Mouse (Mus musculus): ENCODE measurements around the gene Spen.

Spen gene

DNA sequence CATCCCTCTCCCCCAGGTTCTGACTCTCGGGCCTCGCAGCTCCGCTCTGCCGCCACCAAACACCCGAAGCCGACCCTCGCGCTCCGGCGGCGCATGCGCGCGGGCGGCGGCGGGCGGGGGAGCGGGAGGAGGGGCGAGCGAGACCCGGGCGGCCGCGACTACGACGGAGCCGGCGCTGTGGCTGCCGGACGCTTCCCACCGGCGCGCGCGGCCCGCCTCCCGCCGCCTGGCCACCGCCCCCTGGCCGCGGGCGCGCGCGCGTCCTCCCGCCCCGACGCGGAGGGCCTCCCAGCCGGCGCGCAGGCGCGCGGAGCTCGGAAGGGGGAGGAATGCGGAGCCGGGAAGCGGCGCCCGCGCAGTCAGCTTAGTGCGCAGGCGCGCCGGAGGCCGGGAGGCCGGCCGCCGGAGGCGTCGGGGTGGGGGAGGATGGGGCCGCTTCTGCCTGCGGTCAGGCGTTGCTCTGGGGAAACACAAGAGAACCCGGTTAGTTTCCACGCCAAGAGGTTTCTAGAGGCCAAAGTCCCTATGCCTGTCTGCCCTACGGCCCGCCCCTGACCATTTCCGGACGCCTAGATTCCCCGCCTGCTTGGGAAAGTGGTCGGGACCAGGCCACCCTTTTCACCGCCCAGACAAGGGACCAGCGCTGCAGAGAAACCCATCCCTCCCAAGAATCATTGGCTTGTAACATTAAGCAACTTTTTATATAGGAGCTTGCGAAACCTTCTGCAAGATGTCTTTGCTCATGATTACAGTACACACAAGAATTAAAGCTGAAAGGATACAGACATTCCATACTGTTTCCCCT, at the start of gene Spen:
Gene Spen (minus strand): TSS at position 190 of the 805 bp plus-strand sequence.
- peak; percentile 96 for DNase-seq (ENCODE audit: low read depth, low spot score)
- Histone ChIP-seq H3K36me3 (ENCODE audit: control insufficient read depth, insufficient read depth, low read length, poor library complexity, severe bottlenecking) (no peaks in the 10 kb centered on the region), H3K27me3 (ENCODE audit: control insufficient read depth, insufficient read depth, low read length, poor library complexity, severe bottlenecking) (no peaks in the 10 kb centered on the region)

DNA sequence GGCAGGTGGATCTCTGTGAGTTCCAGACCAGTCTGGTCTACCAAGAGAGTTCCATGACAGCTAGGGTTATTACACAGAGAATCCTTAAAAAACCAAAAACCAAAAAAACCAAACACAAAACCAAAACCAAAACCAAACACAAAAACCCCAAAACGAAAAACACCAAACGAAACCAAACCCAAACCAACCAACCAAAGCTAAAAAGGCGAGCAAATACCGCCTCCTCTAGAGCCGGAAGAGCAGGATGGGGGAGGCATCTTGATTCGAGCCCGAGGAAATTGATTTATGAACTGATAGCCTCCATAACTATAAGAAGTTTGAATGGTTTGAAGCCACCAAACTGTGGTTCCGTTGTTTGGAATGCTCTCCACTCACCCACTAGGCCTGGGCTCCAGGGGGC, 45.5 kb upstream of the Spen start:
- no peaks in the 10 kb centered on the region for H3K27me3 ChIP-seq (ENCODE audit: control insufficient read depth, insufficient read depth, low read length, poor library complexity, severe bottlenecking)
- DNase-seq (ENCODE audit: low read depth, low spot score), result peak; percentile 61

DNA sequence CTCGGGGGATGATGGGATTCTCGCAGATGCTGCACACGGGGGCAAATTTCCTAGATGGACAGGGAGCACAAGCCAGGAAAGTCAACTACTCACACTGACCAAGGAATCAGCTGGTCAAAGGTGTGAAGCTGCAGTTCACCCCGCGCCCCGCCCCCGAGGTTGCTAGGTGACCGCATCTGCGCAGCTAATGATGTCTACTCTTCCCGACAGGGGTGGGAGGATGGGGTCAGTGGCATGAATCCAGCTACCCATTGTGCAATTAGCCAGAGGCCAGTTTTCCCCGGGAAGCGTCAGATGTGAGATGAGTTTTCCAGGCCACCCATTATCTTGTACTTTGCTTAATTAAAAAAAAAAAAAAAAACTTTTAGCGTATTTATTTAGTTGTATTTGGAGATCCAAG, 42.7 kb upstream of the Spen start:
- Histone ChIP-seq H3K27me3 (ENCODE audit: control insufficient read depth, insufficient read depth, low read length, poor library complexity, severe bottlenecking) (no peaks in the 10 kb centered on the region), H3K36me3 (ENCODE audit: control insufficient read depth, insufficient read depth, low read length, poor library complexity, severe bottlenecking) (no peaks in the 10 kb centered on the region)
- no peak for DNase-seq (ENCODE audit: low read depth, low spot score)

More for the DNA sequence above, 45.5 kb upstream of the Spen start:
- H3K36me3 ChIP-seq (ENCODE audit: control insufficient read depth, insufficient read depth, low read length, poor library complexity, severe bottlenecking), result no peaks in the 10 kb centered on the region

DNA sequence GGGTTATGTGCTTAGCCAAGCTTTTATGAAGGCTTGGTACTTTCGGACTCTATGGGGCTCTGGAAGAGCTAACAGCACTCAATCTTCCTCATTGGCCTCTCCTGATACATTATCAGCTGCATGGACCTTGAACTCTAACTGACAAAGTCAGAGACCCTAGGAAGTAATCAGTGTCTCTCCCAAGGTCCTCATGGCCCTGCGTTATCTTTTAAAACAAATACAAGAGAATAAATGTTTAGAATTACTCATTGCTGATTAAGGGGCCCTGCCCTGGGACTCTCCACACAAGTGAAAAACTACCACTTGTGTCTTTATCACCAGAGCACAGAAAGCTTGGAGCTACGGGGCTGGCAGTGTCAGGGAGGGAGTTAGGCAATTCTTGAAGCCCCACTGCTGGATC, 40.4 kb upstream of the Spen start:
- no peaks in the 10 kb centered on the region for H3K36me3 ChIP-seq (ENCODE audit: control insufficient read depth, insufficient read depth, low read length, poor library complexity, severe bottlenecking)
- no peaks in the 10 kb centered on the region for H3K27me3 ChIP-seq (ENCODE audit: control insufficient read depth, insufficient read depth, low read length, poor library complexity, severe bottlenecking)
- no peak for DNase-seq (ENCODE audit: low read depth, low spot score)

DNA sequence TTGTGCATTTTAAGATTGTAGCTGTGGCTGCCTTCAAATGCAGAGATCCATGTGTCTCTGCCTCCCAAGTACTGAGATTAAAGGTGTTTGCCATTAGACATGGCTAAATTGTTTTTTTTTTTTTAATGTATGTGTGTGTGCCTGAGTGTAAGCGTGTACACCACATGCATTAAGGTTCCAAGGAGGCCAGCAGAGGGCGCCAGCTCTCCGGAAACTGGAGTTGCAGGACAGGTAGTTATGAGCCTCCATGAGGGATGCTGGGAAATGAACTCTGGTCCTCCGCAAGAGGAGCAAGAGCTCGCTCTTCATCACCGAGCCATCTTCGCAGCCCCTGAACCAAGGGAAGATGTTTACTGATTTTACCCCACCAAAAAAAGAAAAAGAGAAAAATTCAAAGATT, 38.5 kb upstream of the Spen start:
- H3K27me3 ChIP-seq (ENCODE audit: control insufficient read depth, insufficient read depth, low read length, poor library complexity, severe bottlenecking), result no peaks in the 10 kb centered on the region
- peak; percentile 30 for DNase-seq (ENCODE audit: low read depth, low spot score)
- no peaks in the 10 kb centered on the region for H3K36me3 ChIP-seq (ENCODE audit: control insufficient read depth, insufficient read depth, low read length, poor library complexity, severe bottlenecking)

DNA sequence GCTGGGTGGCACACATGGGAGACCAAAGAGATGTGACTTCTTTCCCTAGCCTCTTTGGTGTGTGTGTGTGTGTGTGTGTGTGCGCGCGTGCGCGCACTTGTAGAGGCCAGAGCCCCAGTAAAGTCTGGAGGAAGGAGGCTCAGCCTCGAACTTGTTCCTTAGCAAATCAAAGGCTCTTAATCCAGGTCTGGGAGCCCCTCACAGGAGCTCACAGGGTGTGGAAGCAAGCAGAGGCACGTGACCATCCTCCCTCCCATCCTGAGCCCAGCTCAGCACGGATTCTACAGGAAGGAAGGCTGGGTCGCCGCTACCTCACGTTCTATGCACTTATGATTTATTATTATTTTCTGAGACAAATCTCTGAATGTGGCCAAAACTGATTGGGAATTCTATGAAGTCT, 38.0 kb upstream of the Spen start:
- no peaks in the 10 kb centered on the region for H3K36me3 ChIP-seq (ENCODE audit: control insufficient read depth, insufficient read depth, low read length, poor library complexity, severe bottlenecking)
- no peak for DNase-seq (ENCODE audit: low read depth, low spot score)
- no peaks in the 10 kb centered on the region for H3K27me3 ChIP-seq (ENCODE audit: control insufficient read depth, insufficient read depth, low read length, poor library complexity, severe bottlenecking)

DNA sequence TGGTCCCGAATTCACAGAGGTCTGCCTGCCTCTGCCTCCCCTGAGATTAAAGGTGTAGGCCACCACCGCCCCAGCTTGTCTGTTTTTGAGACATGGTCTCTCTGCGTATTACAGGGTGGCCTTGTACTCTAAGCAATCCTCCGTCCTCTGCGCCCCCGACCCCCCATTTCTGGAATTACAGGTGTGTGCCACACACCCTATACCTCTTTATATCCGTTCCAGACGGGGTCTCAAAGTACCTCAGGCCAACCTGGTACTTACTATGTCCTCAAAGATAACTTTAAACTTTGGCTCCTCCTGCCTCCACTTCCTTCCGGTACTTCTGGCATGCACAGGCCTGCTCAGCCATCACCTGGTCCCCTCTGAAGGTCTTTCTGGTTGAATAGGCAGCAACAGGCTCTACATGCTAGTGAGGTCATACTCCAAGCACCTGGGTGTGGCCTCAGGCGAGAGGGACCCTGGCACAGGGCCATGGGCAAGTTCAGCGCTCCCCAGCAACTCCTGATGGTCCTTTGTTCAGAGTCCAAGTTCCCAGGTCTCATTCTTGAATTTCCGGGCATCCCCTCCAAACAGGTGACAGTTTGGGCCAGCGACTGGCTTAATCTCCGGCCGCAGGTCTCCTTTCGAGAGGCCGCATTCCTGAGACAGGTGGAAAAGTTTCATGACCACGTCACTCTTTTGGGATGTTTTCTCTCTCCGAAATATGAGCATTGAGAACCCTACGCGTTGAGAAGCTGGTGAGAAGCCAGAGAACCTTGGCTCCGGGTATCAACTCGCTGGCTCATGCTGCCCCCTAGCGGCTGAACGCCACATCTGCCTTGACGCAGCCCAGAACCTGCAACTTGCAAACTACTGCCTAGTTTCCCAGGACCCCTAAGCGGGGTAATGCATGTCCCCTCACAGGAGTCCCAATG, 36.6 kb upstream of the Spen start:
- no peaks in the 10 kb centered on the region for H3K27me3 ChIP-seq (ENCODE audit: control insufficient read depth, insufficient read depth, low read length, poor library complexity, severe bottlenecking)
- peak; percentile 89 for DNase-seq (ENCODE audit: low read depth, low spot score)
- no peaks in the 10 kb centered on the region for H3K36me3 ChIP-seq (ENCODE audit: control insufficient read depth, insufficient read depth, low read length, poor library complexity, severe bottlenecking)

DNA sequence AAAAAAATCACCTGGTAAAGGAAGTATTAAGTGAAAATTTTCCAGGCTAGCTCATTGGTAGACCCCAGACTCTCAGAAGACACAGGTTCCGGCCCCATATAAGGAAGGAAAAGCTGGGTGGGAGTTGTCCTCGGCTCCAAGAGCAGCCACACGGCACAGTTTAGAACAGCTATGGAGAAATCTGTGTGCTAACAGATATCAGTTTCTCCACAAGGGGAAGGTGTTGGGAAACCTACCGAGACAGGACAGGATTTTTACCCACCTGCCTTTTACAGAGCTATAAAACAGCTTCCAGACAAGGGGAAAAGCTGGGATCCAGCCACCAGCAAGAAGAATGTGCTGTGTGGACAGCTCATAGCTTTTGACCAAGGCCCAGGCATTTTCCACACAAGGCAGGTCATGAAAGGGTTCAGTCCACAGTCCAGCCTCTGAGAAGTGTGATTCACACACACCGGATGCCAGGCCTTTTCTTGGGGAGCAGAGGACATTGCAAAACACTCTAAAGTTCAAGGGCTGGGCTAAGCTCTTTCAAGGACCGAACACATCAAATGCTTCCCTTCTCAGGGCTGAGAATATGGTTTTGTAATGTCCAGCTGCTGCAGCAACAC, 35.1 kb upstream of the Spen start:
- Histone ChIP-seq H3K36me3 (ENCODE audit: control insufficient read depth, insufficient read depth, low read length, poor library complexity, severe bottlenecking) (no peaks in the 10 kb centered on the region), H3K27me3 (ENCODE audit: control insufficient read depth, insufficient read depth, low read length, poor library complexity, severe bottlenecking) (no peaks in the 10 kb centered on the region)
- DNase-seq (ENCODE audit: low read depth, low spot score), result no peak

DNA sequence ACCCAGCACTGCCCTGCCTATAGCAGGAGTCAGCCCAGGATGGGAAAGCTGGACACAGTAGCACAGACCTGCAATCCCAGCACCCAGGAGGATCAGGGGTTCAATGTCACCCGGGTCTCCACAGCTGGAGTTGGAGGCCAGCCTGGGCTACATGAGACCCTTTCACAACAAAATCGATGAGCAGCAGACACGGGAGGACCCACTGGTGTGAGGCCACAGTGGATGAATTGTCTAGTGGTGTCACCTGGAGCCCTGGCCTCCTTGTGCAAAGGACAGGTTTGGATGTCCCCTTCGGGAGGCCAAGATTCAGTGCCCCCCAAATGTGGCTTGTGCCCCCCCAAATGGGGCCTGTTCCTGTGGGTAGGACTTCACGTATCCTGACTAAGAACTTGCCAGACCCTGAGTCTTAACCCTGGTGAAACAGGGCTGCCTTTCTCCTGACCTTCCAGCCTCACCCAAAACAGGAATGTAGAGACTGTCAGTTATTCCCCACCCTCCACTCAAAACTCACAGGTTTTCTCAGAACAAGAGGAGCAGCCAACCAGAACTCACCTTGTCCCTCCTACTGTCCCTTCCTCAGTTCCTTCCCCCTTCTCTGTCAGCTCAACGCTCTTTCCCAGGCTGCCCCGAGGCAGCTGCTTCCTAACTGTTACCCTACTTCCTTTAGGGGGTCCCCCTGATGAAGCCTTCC, 34.4 kb upstream of the Spen start:
- no peak for DNase-seq (ENCODE audit: low read depth, low spot score)
- H3K27me3 ChIP-seq (ENCODE audit: control insufficient read depth, insufficient read depth, low read length, poor library complexity, severe bottlenecking), result no peaks in the 10 kb centered on the region

DNA sequence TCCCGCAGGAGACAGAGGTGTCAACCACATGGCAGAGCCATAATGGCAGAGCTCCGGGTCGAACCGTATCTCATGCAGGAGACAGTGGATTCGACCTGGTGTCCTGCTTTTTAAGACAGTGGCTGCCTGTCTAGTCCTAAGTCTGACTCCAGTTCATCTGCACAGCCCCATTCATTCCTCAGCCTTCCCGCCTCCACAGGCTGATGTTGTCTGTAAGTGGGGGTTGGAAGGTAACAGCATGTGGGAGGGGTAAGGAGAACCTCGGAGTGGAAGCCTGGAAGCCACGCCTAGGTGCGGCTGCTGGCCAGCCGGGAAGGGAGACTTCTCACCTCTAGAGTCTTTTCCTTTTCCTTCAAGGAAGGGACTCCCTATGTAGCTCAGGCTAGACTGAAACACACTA, 33.5 kb upstream of the Spen start:
- no peak for DNase-seq (ENCODE audit: low read depth, low spot score)
- Histone ChIP-seq H3K36me3 (ENCODE audit: control insufficient read depth, insufficient read depth, low read length, poor library complexity, severe bottlenecking) (no peaks in the 10 kb centered on the region), H3K27me3 (ENCODE audit: control insufficient read depth, insufficient read depth, low read length, poor library complexity, severe bottlenecking) (no peaks in the 10 kb centered on the region)

More for the DNA sequence above, 34.4 kb upstream of the Spen start:
- no peaks in the 10 kb centered on the region for H3K36me3 ChIP-seq (ENCODE audit: control insufficient read depth, insufficient read depth, low read length, poor library complexity, severe bottlenecking)

DNA sequence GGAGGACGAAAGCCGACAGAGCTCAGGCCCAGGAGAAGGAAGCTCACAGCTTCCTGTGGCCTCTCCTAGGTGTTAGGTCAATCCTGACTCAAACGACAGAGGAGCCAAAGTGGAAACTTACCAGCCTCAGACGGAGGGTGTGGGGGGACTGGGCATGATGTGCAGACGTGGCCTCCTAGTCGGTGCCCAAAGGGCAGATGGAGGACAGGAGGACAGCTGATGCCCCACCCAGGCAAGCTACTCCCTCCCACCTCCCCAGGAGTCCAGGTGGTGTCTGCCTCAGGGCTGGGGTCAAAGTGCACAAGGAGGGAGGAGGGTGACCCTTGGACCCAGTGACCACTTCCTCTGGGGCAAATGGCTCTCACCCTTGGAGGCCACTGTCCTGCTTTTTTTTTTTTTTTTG, 32.9 kb upstream of the Spen start:
- H3K27me3 ChIP-seq (ENCODE audit: control insufficient read depth, insufficient read depth, low read length, poor library complexity, severe bottlenecking), result no peaks in the 10 kb centered on the region
- no peak for DNase-seq (ENCODE audit: low read depth, low spot score)
- no peaks in the 10 kb centered on the region for H3K36me3 ChIP-seq (ENCODE audit: control insufficient read depth, insufficient read depth, low read length, poor library complexity, severe bottlenecking)

DNA sequence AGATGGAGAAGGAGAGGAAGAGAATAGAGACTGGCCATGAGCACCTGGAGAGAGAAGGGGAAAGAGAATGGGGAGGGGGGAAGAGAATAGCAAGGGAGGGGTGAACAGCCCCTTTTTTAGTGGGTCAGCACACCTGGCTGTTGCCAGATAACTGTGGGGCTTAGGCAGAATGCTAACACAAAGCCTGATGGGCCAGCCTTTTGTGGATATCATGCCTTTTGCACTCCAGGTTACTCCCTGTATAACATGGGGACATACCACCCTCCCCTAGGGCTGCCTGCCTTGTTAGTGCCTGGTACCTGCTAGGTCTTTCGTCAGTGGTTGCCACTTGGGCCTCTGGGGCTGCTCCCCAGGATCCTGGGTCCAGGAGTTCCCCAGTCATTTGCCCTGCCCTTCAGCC, 32.4 kb upstream of the Spen start:
- no peaks in the 10 kb centered on the region for H3K27me3 ChIP-seq (ENCODE audit: control insufficient read depth, insufficient read depth, low read length, poor library complexity, severe bottlenecking)
- H3K36me3 ChIP-seq (ENCODE audit: control insufficient read depth, insufficient read depth, low read length, poor library complexity, severe bottlenecking), result no peaks in the 10 kb centered on the region
- no peak for DNase-seq (ENCODE audit: low read depth, low spot score)

DNA sequence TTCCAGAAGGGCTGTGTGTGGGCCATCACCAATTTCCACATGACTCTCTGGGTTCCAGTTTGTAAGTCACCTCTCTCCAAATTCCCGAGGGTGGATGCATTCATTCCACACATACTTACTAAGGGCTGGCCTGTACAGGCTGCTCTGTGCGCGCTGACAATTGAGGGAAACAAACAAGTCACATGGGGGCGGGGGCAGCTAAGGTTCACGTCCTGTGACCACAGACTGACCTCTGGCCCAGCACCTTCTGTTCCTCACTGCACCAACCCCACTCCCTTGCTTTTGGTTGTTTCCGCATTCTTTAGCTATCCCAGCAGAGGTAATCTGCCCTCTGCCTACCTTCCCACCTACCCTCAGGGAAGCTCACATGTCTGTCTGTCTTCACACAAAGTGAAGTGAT, 31.6 kb upstream of the Spen start:
- H3K27me3 ChIP-seq (ENCODE audit: control insufficient read depth, insufficient read depth, low read length, poor library complexity, severe bottlenecking), result no peaks in the 10 kb centered on the region
- no peaks in the 10 kb centered on the region for H3K36me3 ChIP-seq (ENCODE audit: control insufficient read depth, insufficient read depth, low read length, poor library complexity, severe bottlenecking)
- DNase-seq (ENCODE audit: low read depth, low spot score), result no peak

DNA sequence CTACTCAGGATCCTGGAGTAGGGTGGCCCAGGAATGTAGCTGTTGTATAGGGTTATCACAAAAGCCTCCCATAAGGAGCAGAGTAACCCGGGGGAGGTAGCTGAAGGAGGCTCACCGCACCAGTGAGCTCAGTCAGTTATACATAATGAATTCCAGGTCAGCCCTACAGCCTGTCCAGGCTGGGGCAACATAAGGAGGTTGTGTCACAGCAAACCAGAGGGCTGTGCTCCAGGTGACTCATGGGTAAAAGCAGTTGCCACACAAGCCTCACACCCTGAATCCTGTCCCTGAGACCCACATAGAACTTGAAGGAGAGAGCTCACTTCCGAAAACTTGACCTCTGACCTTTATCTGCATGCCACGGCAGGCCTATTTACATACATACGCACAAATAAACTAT, 30.6 kb upstream of the Spen start:
- no peak for DNase-seq (ENCODE audit: low read depth, low spot score)
- H3K36me3 ChIP-seq (ENCODE audit: control insufficient read depth, insufficient read depth, low read length, poor library complexity, severe bottlenecking), result no peaks in the 10 kb centered on the region
- H3K27me3 ChIP-seq (ENCODE audit: control insufficient read depth, insufficient read depth, low read length, poor library complexity, severe bottlenecking), result no peaks in the 10 kb centered on the region

Measured in splenic B cell, adult 2 months (primary cell).